Mouse (Mus musculus): Measurements from ENCODE around the gene Tlx3. TPM values are rescaled to one million over a fixed set of nuclear protein-coding genes. Genes with fewer than 3 reads are reported as not detected.

Tlx3 gene
- polyA plus RNA-seq, 1 experiment from 2014 or later: not detected

- no peak overlapping the region for H3K4me2 ChIP-seq (ENCODE audit: low read depth, low read length)
- no peak overlapping the region for H3K4me3 ChIP-seq (ENCODE audit: low read depth, low read length)
- H3K36me3 ChIP-seq (replicated peaks; ENCODE audit: insufficient read depth, low read length): no peaks in the 10 kb centered on the region
- H3K9me3 ChIP-seq (ENCODE audit: low read length): no peaks in the 10 kb centered on the region
- DNase-seq: no peak
- peaks cover 64% of the 10 kb centered on the region for H3K27me3 ChIP-seq (ENCODE audit: insufficient read depth, low read length)
- H3K9ac ChIP-seq (replicated peaks): no peak overlapping the region
- WGBS (ENCODE audit: insufficient replicate concordance): 4% methylated on average over 12 of the region's 12 CpGs
- no peak for ATAC-seq
- H3K4me1 ChIP-seq (ENCODE audit: insufficient read depth): no peaks in the 10 kb centered on the region
- TF ChIP-seq CTCF (IDR thresholded peaks at IDR 0.05; ENCODE audit: low read depth) (no peak), EP300 (IDR thresholded peaks at IDR 0.05; ENCODE audit: low read depth) (no peak)
- no peak overlapping the region for H3K27ac ChIP-seq (ENCODE audit: low read depth)
Observed at GRCm38 (mm10) chr11:33193695-33194094, 9.7 kb downstream of the Tlx3 start.

GRCm38 (mm10) chr11:33181804-33182203 is 21.6 kb downstream of the Tlx3 start:
- Histone ChIP-seq H3K9ac (replicated peaks) (no peak overlapping the region), H3K36me3 (replicated peaks; ENCODE audit: insufficient read depth, low read length) (no peaks in the 10 kb centered on the region), H3K4me2 (ENCODE audit: low read depth, low read length) (no peak overlapping the region), H3K4me3 (ENCODE audit: low read depth, low read length) (no peak overlapping the region), H3K27me3 (ENCODE audit: insufficient read depth, low read length) (peaks cover 24% of the 10 kb centered on the region), H3K27ac (ENCODE audit: low read depth) (no peak overlapping the region), H3K4me1 (ENCODE audit: insufficient read depth) (no peaks in the 10 kb centered on the region), H3K9me3 (ENCODE audit: low read length) (no peaks in the 10 kb centered on the region)
- no peak for ATAC-seq
- no peak for DNase-seq
- 70% methylated on average over 3 of the region's 3 CpGs for WGBS (ENCODE audit: insufficient replicate concordance)
- TF ChIP-seq EP300 (IDR thresholded peaks at IDR 0.05; ENCODE audit: low read depth) (no peak), CTCF (IDR thresholded peaks at IDR 0.05; ENCODE audit: low read depth) (no peak)

- Histone ChIP-seq H3K27me3 (ENCODE audit: insufficient read depth, low read length) (peaks cover 25% of the 10 kb centered on the region), H3K4me2 (ENCODE audit: low read depth, low read length) (no peak overlapping the region), H3K27ac (ENCODE audit: low read depth) (no peak overlapping the region), H3K9ac (replicated peaks) (no peak overlapping the region), H3K9me3 (ENCODE audit: low read length) (no peaks in the 10 kb centered on the region), H3K4me1 (ENCODE audit: insufficient read depth) (no peaks in the 10 kb centered on the region), H3K4me3 (ENCODE audit: low read depth, low read length) (no peak overlapping the region), H3K36me3 (replicated peaks; ENCODE audit: insufficient read depth, low read length) (no peaks in the 10 kb centered on the region)
- ATAC-seq (no peak), DNase-seq (no peak)
- TF ChIP-seq CTCF (IDR thresholded peaks at IDR 0.05; ENCODE audit: low read depth): no peak
- TF ChIP-seq EP300 (IDR thresholded peaks at IDR 0.05; ENCODE audit: low read depth): no peak
- WGBS (ENCODE audit: insufficient replicate concordance): 5% methylated on average over 18 of the region's 18 CpGs
Observed at GRCm38 (mm10) chr11:33180701-33181116, 22.7 kb downstream of the Tlx3 start.

GRCm38 (mm10) chr11:33179802-33180201 is 23.6 kb downstream of the Tlx3 start:
- H3K27ac ChIP-seq (ENCODE audit: low read depth): no peak overlapping the region
- no peak overlapping the region for H3K9ac ChIP-seq (replicated peaks)
- no peak overlapping the region for H3K4me2 ChIP-seq (ENCODE audit: low read depth, low read length)
- H3K4me1 ChIP-seq (ENCODE audit: insufficient read depth): no peaks in the 10 kb centered on the region
- H3K27me3 ChIP-seq (ENCODE audit: insufficient read depth, low read length): peaks cover 25% of the 10 kb centered on the region
- 50% methylated on average over 1 of the region's 1 CpGs for WGBS (ENCODE audit: insufficient replicate concordance)
- TF ChIP-seq EP300 (IDR thresholded peaks at IDR 0.05; ENCODE audit: low read depth): no peak
- TF ChIP-seq CTCF (IDR thresholded peaks at IDR 0.05; ENCODE audit: low read depth): no peak
- H3K9me3 ChIP-seq (ENCODE audit: low read length): no peaks in the 10 kb centered on the region
- H3K4me3 ChIP-seq (ENCODE audit: low read depth, low read length): no peak overlapping the region
- H3K36me3 ChIP-seq (replicated peaks; ENCODE audit: insufficient read depth, low read length): no peaks in the 10 kb centered on the region
- DNase-seq (no peak), ATAC-seq (no peak)

- 33% methylated on average over 20 of the region's 20 CpGs for WGBS (ENCODE audit: insufficient replicate concordance)
- Histone ChIP-seq H3K4me3 (ENCODE audit: low read depth, low read length) (no peak overlapping the region), H3K4me2 (ENCODE audit: low read depth, low read length) (no peak overlapping the region), H3K27ac (ENCODE audit: low read depth) (no peak overlapping the region), H3K4me1 (ENCODE audit: insufficient read depth) (no peaks in the 10 kb centered on the region), H3K9me3 (ENCODE audit: low read length) (no peaks in the 10 kb centered on the region), H3K9ac (replicated peaks) (no peak overlapping the region), H3K36me3 (replicated peaks; ENCODE audit: insufficient read depth, low read length) (no peaks in the 10 kb centered on the region), H3K27me3 (ENCODE audit: insufficient read depth, low read length) (peaks cover 25% of the 10 kb centered on the region)
- ATAC-seq (no peak), DNase-seq (no peak)
- peak; percentile 82 for TF ChIP-seq CTCF (IDR thresholded peaks at IDR 0.05; ENCODE audit: low read depth)
- TF ChIP-seq EP300 (IDR thresholded peaks at IDR 0.05; ENCODE audit: low read depth): no peak
Observed at GRCm38 (mm10) chr11:33176525-33177245, 26.7 kb downstream of the Tlx3 start.

- Histone ChIP-seq H3K27me3 (ENCODE audit: insufficient read depth, low read length) (peaks cover 18% of the 10 kb centered on the region), H3K4me3 (ENCODE audit: low read depth, low read length) (no peak overlapping the region)
- TF ChIP-seq EP300 (IDR thresholded peaks at IDR 0.05; ENCODE audit: low read depth) (no peak), CTCF (IDR thresholded peaks at IDR 0.05; ENCODE audit: low read depth) (no peak)
Observed at GRCm38 (mm10) chr11:33175768-33176167, 27.6 kb downstream of the Tlx3 start.

More at GRCm38 (mm10) chr11:33175768-33176167, 27.6 kb downstream of the Tlx3 start:
- no peaks in the 10 kb centered on the region for H3K9me3 ChIP-seq (ENCODE audit: low read length)
- H3K9ac ChIP-seq (replicated peaks): no peak overlapping the region
- DNase-seq (no peak), ATAC-seq (no peak)
- H3K4me1 ChIP-seq (ENCODE audit: insufficient read depth): no peaks in the 10 kb centered on the region
- H3K4me2 ChIP-seq (ENCODE audit: low read depth, low read length): no peak overlapping the region
- no peak overlapping the region for H3K27ac ChIP-seq (ENCODE audit: low read depth)
- no peaks in the 10 kb centered on the region for H3K36me3 ChIP-seq (replicated peaks; ENCODE audit: insufficient read depth, low read length)
- WGBS (ENCODE audit: insufficient replicate concordance): 60% methylated on average over 3 of the region's 3 CpGs

All from liver, postnatal 0 days (tissue).